Mouse (Mus musculus) testis, adult 2 months (tissue): Measurements from ENCODE around the gene Pmvk.

ENCODE experiments used
- CTCF ChIP-seq: fragments of 200-500 bp; IDR thresholded peaks from 2 replicates; pipeline ENCODE4 v1.5.1; 2012; ENCODE audit warnings: low read depth, mild to moderate bottlenecking, inconsistent platforms, low read length, moderate library complexity; ENCODE audit not compliant: control insufficient read depth, insufficient read depth, insufficient replicate concordance
- POLR2A ChIP-seq: fragments of 200-500 bp; IDR thresholded peaks from 2 replicates; pipeline ENCODE4 v1.6.1; 2012; ENCODE audit warnings: low read depth, mild to moderate bottlenecking, inconsistent platforms, low read length, moderate library complexity; ENCODE audit not compliant: control insufficient read depth

DNA sequence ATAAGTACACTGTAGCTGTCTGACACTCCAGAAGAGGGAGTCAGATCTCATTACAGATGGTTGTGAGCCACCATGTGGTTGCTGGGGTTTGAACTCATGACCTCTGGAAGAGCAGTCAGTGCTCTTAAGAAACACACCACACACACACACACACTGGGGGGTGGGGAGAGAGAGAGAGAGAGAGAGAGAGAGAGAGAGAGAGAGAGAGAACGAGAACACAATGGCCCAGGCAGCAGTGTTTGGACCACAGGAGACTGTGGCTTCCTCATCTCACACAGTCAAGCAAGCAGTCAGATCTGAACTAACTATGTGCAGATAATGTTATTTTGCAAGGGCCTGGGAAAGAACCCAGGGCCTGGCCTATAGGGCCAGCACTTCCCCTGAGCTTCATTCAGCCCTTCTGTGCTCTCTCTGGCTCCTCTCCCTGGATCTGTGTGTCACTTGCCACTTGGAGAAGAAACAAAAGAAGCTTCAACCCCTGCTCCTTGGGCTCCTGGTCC, 1.5 kb downstream of the Pmvk start:
- no peak for TF ChIP-seq CTCF
- no peak for TF ChIP-seq POLR2A
